Mouse (Mus musculus): ENCODE data around the gene Pmpca. TPM values are rescaled to one million over a fixed set of nuclear protein-coding genes. Genes with fewer than 3 reads are reported as not detected.
A peak's percentile ranks its signal among the peaks of the same experiment; 100 is the strongest.

Gene Pmpca
- polyA plus RNA-seq (2014; fragmentation: Nextera tagmentation; extraction: Ambion mirVana), result 100 and 103 TPM in 2 replicates

DNA sequence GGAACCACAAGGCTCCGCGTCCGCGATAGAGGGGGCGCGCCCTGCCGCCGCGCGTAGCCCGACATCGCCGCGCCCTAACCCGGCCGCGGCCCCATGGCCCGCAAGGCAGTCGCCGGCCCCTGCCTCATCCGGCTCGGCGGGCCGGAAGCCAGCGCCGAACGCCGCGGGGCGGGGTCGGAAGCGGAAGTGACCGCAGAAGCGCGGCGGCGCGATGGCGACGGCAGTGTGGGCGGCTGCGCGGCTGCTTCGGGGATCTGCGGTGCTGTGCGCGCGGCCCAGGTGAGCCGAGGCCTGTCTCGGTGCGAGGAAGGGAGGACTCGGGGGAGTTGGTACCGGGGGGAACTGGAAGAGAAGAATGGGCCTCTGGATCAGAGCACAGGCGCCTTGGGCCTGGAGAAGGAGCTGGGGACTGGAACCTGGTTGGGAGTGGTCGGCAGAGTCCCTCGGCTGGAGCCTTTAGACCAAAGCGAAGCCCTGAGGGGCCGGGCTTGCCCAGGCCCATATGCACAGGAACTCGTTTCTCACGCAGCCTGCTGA, at the start of gene Pmpca, which contains the start of gene Entr1:
Pmpca (plus strand) TSS at position 186 of the 537 bp plus-strand sequence.
Entr1 (minus strand) TSS at position 163 of the 537 bp plus-strand sequence.
- Histone ChIP-seq H3K4me3 (ENCODE audit: low read depth, low read length) (peak within 1 kb of the TSS; percentile 94), H3K27me3 (ENCODE audit: control insufficient read depth, insufficient read depth, low read length) (no peaks in the 10 kb centered on the region), H3K4me1 (ENCODE audit: control insufficient read depth, insufficient read depth, low read length) (no peaks in the 10 kb centered on the region; the same call in 1 of the 2 replicates), H3K36me3 (replicated peaks; ENCODE audit: control insufficient read depth, insufficient read depth, low read depth, low read length) (peaks cover 9% of the 10 kb centered on the region), H3K9me3 (replicated peaks; ENCODE audit: control insufficient read depth, low read length) (no peaks in the 10 kb centered on the region), H3K4me2 (ENCODE audit: low read depth, low read length) (peak within 1 kb of the TSS; percentile 78), H3K9ac (replicated peaks; ENCODE audit: low read length) (peak within 1 kb of the TSS; percentile 93), H3K27ac (replicated peaks; ENCODE audit: low read depth, low read length) (peak within 1 kb of the TSS; percentile 16; the same call in 1 of the 2 replicates)
- 0% methylated on average over 53 of the region's 60 CpGs for WGBS
- DNase-seq (ENCODE audit: low spot score) (peak; percentile 91), ATAC-seq (replicated peaks; ENCODE audit: insufficient number of reproducible peaks, low FRiP score, low TSS enrichment, low read depth) (peak; percentile 78)

DNA sequence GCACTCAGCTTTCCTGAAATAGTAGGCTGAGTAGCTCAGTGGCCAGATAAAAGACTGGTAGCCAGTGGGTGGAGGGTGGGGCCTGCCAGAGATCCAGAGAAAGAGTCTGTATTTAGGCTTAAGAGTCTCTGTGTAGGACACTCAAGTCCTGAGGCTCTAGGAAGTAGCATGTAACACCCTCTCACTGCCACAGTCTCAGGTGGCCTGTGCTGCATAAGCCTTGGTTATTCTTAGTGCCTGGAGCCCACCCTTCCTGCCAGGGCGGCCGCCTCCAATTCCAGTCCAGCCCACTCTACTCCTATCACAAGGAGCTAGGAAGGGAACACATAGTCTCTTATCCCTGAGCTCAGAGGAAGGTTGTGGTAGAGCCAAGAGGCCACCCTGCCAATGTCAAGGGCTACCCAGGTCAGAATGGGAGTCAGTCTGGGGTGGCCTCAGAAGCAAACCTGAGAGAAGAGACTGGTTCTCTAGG, 47.6 kb upstream of the Pmpca start:
- 100% methylated on average over 2 of the region's 2 CpGs for WGBS

GRCm38 (mm10) chr2:26342044-26342443, 47.1 kb upstream of the Pmpca start:
- no peak for DNase-seq (ENCODE audit: low spot score)
- no peaks in the 10 kb centered on the region for H3K4me1 ChIP-seq (ENCODE audit: control insufficient read depth, insufficient read depth, low read length)
- no peak overlapping the region for H3K9ac ChIP-seq (replicated peaks; ENCODE audit: low read length)
- no peak overlapping the region for H3K4me3 ChIP-seq (ENCODE audit: low read depth, low read length)
- whole genome bisulfite sequencing, result 87% methylated on average over 10 of the region's 10 CpGs
- H3K4me2 ChIP-seq (ENCODE audit: low read depth, low read length), result no peak overlapping the region
- no peaks in the 10 kb centered on the region for H3K27me3 ChIP-seq (ENCODE audit: control insufficient read depth, insufficient read depth, low read length)
- no peak for ATAC-seq (replicated peaks; ENCODE audit: insufficient number of reproducible peaks, low FRiP score, low TSS enrichment, low read depth)
- no peaks in the 10 kb centered on the region for H3K9me3 ChIP-seq (replicated peaks; ENCODE audit: control insufficient read depth, low read length)
- H3K27ac ChIP-seq (replicated peaks; ENCODE audit: low read depth, low read length), result no peak overlapping the region
- H3K36me3 ChIP-seq (replicated peaks; ENCODE audit: control insufficient read depth, insufficient read depth, low read depth, low read length), result peaks cover 19% of the 10 kb centered on the region

More for the DNA sequence above, 47.6 kb upstream of the Pmpca start:
- no peak overlapping the region for H3K27ac ChIP-seq (replicated peaks; ENCODE audit: low read depth, low read length)
- H3K4me1 ChIP-seq (ENCODE audit: control insufficient read depth, insufficient read depth, low read length), result no peaks in the 10 kb centered on the region
- no peaks in the 10 kb centered on the region for H3K9me3 ChIP-seq (replicated peaks; ENCODE audit: control insufficient read depth, low read length)
- no peaks in the 10 kb centered on the region for H3K27me3 ChIP-seq (ENCODE audit: control insufficient read depth, insufficient read depth, low read length)
- no peak overlapping the region for H3K9ac ChIP-seq (replicated peaks; ENCODE audit: low read length)
- no peak overlapping the region for H3K4me3 ChIP-seq (ENCODE audit: low read depth, low read length)
- no peak overlapping the region for H3K4me2 ChIP-seq (ENCODE audit: low read depth, low read length)
- ATAC-seq (replicated peaks; ENCODE audit: insufficient number of reproducible peaks, low FRiP score, low TSS enrichment, low read depth) (no peak), DNase-seq (ENCODE audit: low spot score) (no peak)
- H3K36me3 ChIP-seq (replicated peaks; ENCODE audit: control insufficient read depth, insufficient read depth, low read depth, low read length), result peaks cover 19% of the 10 kb centered on the region

- Histone ChIP-seq H3K27ac (replicated peaks; ENCODE audit: low read depth, low read length) (no peak overlapping the region), H3K9me3 (replicated peaks; ENCODE audit: control insufficient read depth, low read length) (no peaks in the 10 kb centered on the region), H3K9ac (replicated peaks; ENCODE audit: low read length) (no peak overlapping the region), H3K4me1 (ENCODE audit: control insufficient read depth, insufficient read depth, low read length) (no peaks in the 10 kb centered on the region), H3K4me3 (ENCODE audit: low read depth, low read length) (no peak overlapping the region), H3K4me2 (ENCODE audit: low read depth, low read length) (no peak overlapping the region), H3K27me3 (ENCODE audit: control insufficient read depth, insufficient read depth, low read length) (no peaks in the 10 kb centered on the region), H3K36me3 (replicated peaks; ENCODE audit: control insufficient read depth, insufficient read depth, low read depth, low read length) (peaks cover 22% of the 10 kb centered on the region)
- ATAC-seq (replicated peaks; ENCODE audit: insufficient number of reproducible peaks, low FRiP score, low TSS enrichment, low read depth), result no peak
- no peak for DNase-seq (ENCODE audit: low spot score)
- 76% methylated on average over 11 of the region's 11 CpGs for WGBS
Measured at GRCm38 (mm10) chr2:26342609-26343490, 46.3 kb upstream of the Pmpca start.

DNA sequence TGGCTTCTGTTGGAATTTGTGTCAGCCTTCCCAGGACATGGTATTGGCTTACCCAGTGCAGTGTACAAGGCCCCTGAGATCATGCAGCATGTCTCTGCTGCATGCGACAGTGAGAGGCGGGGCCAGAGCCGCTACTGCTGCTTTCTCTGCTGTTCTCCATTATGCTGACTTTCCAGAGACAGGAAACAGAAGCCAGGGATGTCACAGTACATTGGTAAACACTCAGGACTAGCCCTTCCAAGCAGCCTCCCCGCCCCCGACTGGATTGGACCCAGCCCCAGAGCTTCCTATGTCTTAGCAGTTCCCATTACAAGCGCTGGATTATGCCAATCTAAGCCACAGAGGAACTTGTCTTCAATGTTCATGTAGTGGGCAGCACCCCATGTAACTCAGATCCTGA, 40.9 kb upstream of the Pmpca start:
- no peak overlapping the region for H3K4me2 ChIP-seq (ENCODE audit: low read depth, low read length)
- H3K9ac ChIP-seq (replicated peaks; ENCODE audit: low read length), result no peak overlapping the region
- no peaks in the 10 kb centered on the region for H3K9me3 ChIP-seq (replicated peaks; ENCODE audit: control insufficient read depth, low read length)
- no peaks in the 10 kb centered on the region for H3K27me3 ChIP-seq (ENCODE audit: control insufficient read depth, insufficient read depth, low read length)
- H3K36me3 ChIP-seq (replicated peaks; ENCODE audit: control insufficient read depth, insufficient read depth, low read depth, low read length), result peaks cover 15% of the 10 kb centered on the region
- no peak for ATAC-seq (replicated peaks; ENCODE audit: insufficient number of reproducible peaks, low FRiP score, low TSS enrichment, low read depth)
- no peak overlapping the region for H3K4me3 ChIP-seq (ENCODE audit: low read depth, low read length)
- no peak overlapping the region for H3K27ac ChIP-seq (replicated peaks; ENCODE audit: low read depth, low read length)
- H3K4me1 ChIP-seq (ENCODE audit: control insufficient read depth, insufficient read depth, low read length), result no peaks in the 10 kb centered on the region
- 60% methylated on average over 6 of the region's 6 CpGs for WGBS
- peak; percentile 3 for DNase-seq (ENCODE audit: low spot score)

DNA sequence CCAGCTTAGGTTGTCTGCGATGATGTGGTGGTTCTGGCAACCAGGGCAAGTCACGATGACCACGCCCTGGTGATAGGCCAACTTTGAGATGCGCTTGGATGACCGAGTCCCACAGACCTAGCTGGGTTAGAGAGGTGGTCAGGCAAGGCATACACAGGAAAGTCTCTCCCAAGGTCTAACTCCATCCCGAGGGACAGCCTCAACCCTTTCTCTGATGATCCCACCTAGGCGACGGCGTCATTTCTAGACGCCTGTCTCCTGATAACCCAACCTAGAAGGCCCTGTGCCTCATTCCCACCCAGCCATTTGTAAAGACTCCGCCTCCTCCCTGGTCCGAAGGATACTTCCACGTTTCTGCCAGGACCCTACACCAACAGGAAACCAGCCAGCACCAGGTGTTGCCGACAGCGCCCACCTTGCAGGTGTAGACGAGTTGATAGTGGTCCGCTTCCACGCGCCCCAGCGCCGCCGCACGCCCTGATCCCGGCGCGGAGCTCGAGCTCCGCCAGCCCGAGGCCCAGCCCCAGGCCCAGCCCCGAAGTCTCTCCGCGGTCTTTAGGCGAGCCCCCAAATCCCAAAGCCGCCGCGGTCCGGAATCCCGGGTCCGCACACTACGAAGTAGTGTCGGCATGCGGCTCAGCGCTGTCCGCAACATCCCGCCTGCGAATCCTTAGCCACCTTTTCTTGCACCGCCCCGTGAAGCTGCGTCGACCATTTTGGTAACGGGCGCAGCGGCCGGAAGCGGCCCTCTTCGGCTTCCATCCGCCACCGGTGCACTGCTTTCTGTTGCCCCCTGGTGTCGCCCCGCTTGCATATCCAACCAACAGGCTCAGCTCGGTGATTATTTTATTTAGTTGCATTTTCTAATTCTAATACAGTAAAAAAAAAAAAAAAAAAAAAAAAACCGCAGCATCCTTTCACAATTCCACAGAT, 37.5 kb upstream of the Pmpca start, which contains the start of gene Dnlz:
Dnlz (minus strand) TSS at position 753 of the 933 bp plus-strand sequence.
- Histone ChIP-seq H3K9ac (replicated peaks; ENCODE audit: low read length) (peak within 1 kb of the TSS; percentile 95), H3K36me3 (replicated peaks; ENCODE audit: control insufficient read depth, insufficient read depth, low read depth, low read length) (peaks cover 9% of the 10 kb centered on the region), H3K4me1 (ENCODE audit: control insufficient read depth, insufficient read depth, low read length) (no peaks in the 10 kb centered on the region), H3K4me2 (ENCODE audit: low read depth, low read length) (peak within 1 kb of the TSS; percentile 98), H3K27me3 (ENCODE audit: control insufficient read depth, insufficient read depth, low read length) (no peaks in the 10 kb centered on the region), H3K27ac (replicated peaks; ENCODE audit: low read depth, low read length) (peak within 1 kb of the TSS; percentile 67), H3K9me3 (replicated peaks; ENCODE audit: control insufficient read depth, low read length) (no peaks in the 10 kb centered on the region), H3K4me3 (ENCODE audit: low read depth, low read length) (peak within 1 kb of the TSS; percentile 84)
- DNase-seq (ENCODE audit: low spot score) (peak; percentile 95), ATAC-seq (replicated peaks; ENCODE audit: insufficient number of reproducible peaks, low FRiP score, low TSS enrichment, low read depth) (peak; percentile 63)
- WGBS, result 2% methylated on average over 62 of the region's 62 CpGs

DNA sequence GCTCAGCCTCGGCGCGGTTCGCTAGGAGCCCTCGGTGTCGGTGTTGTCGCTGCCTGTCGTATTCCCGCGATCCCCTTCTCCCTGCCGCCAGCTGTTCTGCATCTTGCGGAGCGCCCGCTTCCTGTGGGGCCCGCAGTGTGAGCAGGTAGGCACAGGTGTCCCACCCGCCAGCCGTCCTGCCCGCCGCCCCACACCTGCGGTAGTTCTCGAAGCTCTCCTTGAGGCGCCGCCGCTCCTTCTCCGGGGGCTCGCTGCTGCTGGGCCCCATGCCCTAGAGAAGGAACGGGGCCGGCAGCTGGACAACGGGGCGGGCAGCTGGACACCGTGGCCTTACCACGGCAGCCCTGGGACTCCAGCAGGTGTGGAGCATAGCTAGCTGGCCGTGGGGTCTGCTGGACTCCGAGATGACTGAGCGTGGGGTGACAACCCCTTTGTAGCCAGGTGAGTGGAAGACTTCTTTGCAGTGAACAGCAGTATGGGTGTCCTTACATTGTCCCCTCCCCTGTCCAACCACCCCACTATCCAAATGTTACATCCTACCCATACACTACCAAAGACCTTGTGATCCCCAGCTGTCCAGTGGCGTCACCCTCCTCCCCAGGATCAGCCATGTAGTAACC, 36.7 kb upstream of the Pmpca start:
- WGBS, result 3% methylated on average over 36 of the region's 36 CpGs
- Histone ChIP-seq H3K4me1 (ENCODE audit: control insufficient read depth, insufficient read depth, low read length) (no peaks in the 10 kb centered on the region), H3K27me3 (ENCODE audit: control insufficient read depth, insufficient read depth, low read length) (no peaks in the 10 kb centered on the region), H3K9me3 (replicated peaks; ENCODE audit: control insufficient read depth, low read length) (no peaks in the 10 kb centered on the region), H3K27ac (replicated peaks; ENCODE audit: low read depth, low read length) (no peak overlapping the region), H3K9ac (replicated peaks; ENCODE audit: low read length) (peak overlapping the region; percentile 95), H3K36me3 (replicated peaks; ENCODE audit: control insufficient read depth, insufficient read depth, low read depth, low read length) (peaks cover 6% of the 10 kb centered on the region), H3K4me3 (ENCODE audit: low read depth, low read length) (peak overlapping the region; percentile 84), H3K4me2 (ENCODE audit: low read depth, low read length) (peak overlapping the region; percentile 98)
- DNase-seq (ENCODE audit: low spot score) (no peak), ATAC-seq (replicated peaks; ENCODE audit: insufficient number of reproducible peaks, low FRiP score, low TSS enrichment, low read depth) (peak; percentile 31)
